Mouse (Mus musculus): ENCODE measurements around the gene 0610010K14Rik. TPM values are rescaled to one million over a fixed set of nuclear protein-coding genes. Genes with fewer than 3 reads are reported as not detected.

0610010K14Rik gene
- polyA plus RNA-seq, 1 experiment from 2014 or later, result 244 TPM

DNA sequence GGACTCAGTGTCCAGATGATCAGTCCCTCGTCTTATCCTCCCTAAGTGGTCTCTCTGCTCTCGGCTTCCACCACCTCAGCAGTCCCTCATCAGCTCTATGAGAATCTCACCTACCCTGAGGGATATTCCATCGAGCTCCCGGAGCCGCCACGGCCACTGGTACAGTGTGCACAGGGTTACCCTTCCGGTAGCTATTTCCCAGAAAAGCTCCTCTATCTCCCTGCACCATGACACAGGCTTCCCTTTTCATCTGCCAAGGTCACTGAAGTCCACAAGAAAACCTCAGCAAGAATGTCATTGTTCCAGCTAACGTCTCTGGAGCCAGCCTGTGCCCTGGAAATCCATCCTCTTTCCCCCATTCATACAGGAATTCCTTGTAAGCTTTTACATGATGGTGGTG is 14.1 kb upstream of the 0610010K14Rik start:
- Histone ChIP-seq H3K4me3 (no peak overlapping the region), H3K27me3 (ENCODE audit: low read depth, poor library complexity, severe bottlenecking) (peaks cover 65% of the 10 kb centered on the region), H3K9me3 (replicated peaks) (no peaks in the 10 kb centered on the region), H3K4me1 (peaks cover 18% of the 10 kb centered on the region), H3K27ac (replicated peaks) (no peak overlapping the region), H3K36me3 (no peaks in the 10 kb centered on the region)
- no peak for DNase-seq (ENCODE audit: low spot score)
- WGBS, result 89% methylated on average over 8 of the region's 8 CpGs

DNA sequence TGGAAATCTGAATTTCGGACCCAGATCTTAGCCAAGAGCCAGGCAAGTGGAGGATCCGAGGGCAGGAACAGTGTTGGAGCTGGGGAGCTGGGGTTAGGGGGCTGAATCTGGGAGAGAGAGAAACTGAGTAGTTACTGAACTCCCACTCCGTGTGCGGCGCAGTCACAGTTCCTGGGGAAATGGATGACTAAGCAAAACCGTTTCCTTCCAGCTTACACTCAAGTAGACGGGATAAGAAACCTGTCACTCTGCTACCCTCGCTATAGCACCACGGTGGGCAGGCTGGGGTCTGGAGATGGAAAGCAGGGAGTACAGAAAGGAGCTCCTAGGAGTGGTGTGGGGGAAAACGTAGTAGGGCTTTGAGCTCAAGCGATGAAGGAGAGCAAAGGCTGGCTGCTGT is 12.4 kb upstream of the 0610010K14Rik start:
- WGBS, result 77% methylated on average over 11 of the region's 11 CpGs
- Histone ChIP-seq H3K27me3 (ENCODE audit: low read depth, poor library complexity, severe bottlenecking) (peaks cover 56% of the 10 kb centered on the region), H3K27ac (replicated peaks) (no peak overlapping the region)

DNA sequence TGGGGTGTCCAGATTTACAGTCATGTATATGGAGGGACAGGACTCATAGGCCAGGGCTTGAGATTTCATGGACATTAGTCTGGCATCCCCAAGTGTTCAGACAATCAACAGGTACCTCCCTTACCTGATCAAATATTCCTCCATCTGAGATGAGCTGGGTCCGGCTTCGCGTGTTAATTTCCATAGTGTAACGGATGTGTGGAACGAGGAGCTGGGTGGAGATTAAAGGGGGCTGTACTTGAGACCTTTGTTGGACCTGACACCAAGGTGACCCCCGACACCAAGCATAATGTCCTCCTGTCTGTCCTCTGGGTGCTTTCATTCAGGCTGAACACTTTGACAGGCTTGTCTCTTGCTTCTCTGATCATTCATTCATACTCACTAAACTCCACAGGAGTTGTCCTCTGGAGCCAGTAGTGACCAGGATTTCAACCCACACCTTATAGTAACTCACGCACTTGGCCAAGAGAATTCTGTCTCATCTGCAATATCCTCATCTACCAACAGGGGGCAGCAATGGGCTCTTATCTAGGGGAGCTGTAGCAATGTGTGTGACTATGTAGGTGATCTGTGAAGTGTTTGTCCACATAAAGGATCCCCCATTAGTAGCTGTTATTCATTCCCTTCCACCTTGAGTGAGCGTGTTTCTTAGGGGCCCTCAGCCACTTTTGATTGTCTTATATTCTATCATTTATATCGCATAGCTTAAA is 9.6 kb upstream of the 0610010K14Rik start:
- H3K27me3 ChIP-seq (ENCODE audit: low read depth, poor library complexity, severe bottlenecking), result peaks cover 28% of the 10 kb centered on the region
- 51% methylated on average over 9 of the region's 9 CpGs for WGBS
- no peaks in the 10 kb centered on the region for H3K9me3 ChIP-seq (replicated peaks)
- no peaks in the 10 kb centered on the region for H3K4me1 ChIP-seq
- H3K36me3 ChIP-seq, result no peaks in the 10 kb centered on the region
- no peak overlapping the region for H3K27ac ChIP-seq (replicated peaks)
- H3K4me3 ChIP-seq, result no peak overlapping the region
- DNase-seq (ENCODE audit: low spot score), result peak; percentile 49

More for the DNA sequence above, 12.4 kb upstream of the 0610010K14Rik start:
- H3K36me3 ChIP-seq, result no peaks in the 10 kb centered on the region
- DNase-seq (ENCODE audit: low spot score), result no peak
- no peak overlapping the region for H3K4me3 ChIP-seq
- peaks cover 14% of the 10 kb centered on the region for H3K4me1 ChIP-seq
- no peaks in the 10 kb centered on the region for H3K9me3 ChIP-seq (replicated peaks)

DNA sequence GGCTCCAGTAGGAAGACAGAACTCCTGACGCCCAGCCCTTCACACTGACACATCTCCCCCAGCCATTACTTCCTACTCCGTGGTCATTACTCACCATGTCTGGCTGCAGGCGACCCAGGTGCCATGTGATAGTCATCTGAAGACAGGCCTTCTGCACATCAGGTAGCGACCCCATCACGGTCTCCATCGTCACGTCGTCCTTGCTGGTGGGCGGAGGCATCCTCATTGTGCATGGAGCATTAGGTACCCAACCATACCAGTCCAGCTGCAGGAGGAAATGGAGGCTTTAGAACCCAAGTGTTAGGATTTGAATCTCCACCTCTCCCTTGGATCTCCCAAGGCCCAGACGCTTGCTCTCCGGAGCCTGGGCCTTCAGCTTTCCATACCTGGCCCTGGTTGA is 4.9 kb upstream of the 0610010K14Rik start:
- Histone ChIP-seq H3K36me3 (no peaks in the 10 kb centered on the region), H3K9me3 (replicated peaks) (no peaks in the 10 kb centered on the region), H3K27me3 (ENCODE audit: low read depth, poor library complexity, severe bottlenecking) (peaks cover 9% of the 10 kb centered on the region; the same call in 1 of the 2 replicates), H3K27ac (replicated peaks) (no peak overlapping the region), H3K4me1 (peaks cover 22% of the 10 kb centered on the region), H3K4me3 (no peak overlapping the region)
- no peak for DNase-seq (ENCODE audit: low spot score)
- WGBS, result 76% methylated on average over 11 of the region's 11 CpGs

DNA sequence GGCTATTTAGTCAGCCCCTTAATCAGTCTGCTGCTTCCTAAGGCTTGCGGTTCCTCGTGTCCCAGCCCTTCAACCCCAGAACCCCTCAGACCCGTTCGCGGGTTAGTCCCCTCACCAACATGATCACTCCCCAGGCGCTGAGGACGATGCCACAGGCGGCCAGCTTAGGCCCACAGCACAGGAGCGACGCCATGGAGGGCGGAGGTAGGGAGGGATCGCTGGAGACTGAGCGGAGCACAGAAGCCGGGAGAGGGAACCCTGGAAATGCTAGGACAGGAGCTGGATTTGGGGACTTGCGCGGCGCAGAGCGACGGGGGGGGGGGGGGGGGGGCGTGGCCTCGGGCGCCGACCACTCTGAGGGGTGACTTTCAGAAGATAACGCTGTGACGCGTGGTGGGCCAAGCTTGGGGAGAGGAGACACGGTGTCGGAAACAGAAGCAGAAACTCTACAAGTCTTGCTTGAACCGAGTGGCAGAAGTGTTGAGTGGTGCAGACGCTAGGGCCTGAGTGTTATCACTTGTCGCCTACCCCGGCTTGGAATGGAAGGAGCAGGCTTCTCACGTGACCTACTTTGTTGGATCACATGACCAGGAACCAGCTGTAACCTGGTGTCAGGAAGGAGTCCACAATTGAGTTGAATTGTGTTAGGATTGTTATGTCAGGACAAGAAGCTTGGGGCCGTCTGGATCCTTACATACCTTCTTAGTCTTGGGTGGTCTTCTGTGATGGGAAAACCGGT is 2.0 kb upstream of the 0610010K14Rik start, which contains the start of the genes Gm21988 and Rnasek:
Gene Gm21988, minus strand, starts transcription at position 290 of the 739 bp plus-strand sequence.
Gene Rnasek, minus strand, starts transcription at position 302 of the 739 bp plus-strand sequence.
- H3K9me3 ChIP-seq (replicated peaks), result no peaks in the 10 kb centered on the region
- H3K27me3 ChIP-seq (ENCODE audit: low read depth, poor library complexity, severe bottlenecking), result no peaks in the 10 kb centered on the region
- WGBS, result under 1% methylated on average over 33 of the region's 35 CpGs
- peaks cover 46% of the 10 kb centered on the region for H3K4me1 ChIP-seq
- DNase-seq (ENCODE audit: low spot score), result peak; percentile 86
- H3K27ac ChIP-seq (replicated peaks), result peak within 1 kb of the TSS; percentile 95
- peaks cover 16% of the 10 kb centered on the region for H3K36me3 ChIP-seq
- peak within 1 kb of the TSS; percentile 93 for H3K4me3 ChIP-seq

DNA sequence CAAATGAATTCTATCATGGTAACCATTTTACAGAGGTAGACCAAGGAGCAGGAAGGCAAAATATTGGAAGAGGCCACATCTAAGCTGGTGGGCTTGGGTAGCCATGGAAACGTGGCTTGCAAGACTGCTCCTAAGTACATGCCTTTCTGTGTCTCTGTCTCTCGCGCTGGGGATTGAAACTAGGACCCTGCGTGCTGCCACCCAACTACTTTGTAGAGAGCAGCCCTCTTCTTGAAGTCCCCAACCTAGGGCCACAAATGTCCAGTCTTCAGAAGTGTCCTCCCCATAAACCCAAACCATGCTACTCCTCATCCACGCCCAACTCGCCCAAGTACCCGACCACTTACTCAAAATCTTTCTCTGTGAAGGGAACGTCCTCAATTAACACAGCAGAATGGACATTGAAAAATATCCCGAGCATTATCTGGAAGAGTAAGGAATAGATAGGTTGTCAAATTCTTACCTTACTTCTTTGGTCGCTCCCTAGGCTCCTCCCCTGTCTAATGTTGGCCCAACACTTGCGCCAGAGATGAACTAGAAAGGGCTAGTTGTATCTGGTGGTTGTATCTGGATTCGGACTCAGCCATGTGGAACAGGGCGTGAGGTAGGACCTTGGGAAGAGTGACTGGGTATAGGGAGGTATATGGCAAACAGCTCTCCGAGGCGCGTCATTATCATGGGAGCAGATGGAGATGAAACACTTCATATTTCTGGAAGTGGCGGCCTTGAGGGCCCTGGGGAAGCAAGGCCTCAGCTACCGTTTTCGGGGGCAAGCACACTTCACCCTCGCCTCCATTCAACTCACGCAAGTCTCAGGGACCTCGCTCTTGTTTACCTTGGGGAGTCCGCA is 1.1 kb upstream of the 0610010K14Rik start:
- 13% methylated on average over 23 of the region's 23 CpGs for WGBS
- H3K36me3 ChIP-seq, result peaks cover 25% of the 10 kb centered on the region
- peaks cover 50% of the 10 kb centered on the region for H3K4me1 ChIP-seq
- no peak for DNase-seq (ENCODE audit: low spot score)
- peak overlapping the region; percentile 95 for H3K27ac ChIP-seq (replicated peaks)
- no peaks in the 10 kb centered on the region for H3K27me3 ChIP-seq (ENCODE audit: low read depth, poor library complexity, severe bottlenecking)
- H3K9me3 ChIP-seq (replicated peaks), result no peaks in the 10 kb centered on the region
- peak overlapping the region; percentile 93 for H3K4me3 ChIP-seq

DNA sequence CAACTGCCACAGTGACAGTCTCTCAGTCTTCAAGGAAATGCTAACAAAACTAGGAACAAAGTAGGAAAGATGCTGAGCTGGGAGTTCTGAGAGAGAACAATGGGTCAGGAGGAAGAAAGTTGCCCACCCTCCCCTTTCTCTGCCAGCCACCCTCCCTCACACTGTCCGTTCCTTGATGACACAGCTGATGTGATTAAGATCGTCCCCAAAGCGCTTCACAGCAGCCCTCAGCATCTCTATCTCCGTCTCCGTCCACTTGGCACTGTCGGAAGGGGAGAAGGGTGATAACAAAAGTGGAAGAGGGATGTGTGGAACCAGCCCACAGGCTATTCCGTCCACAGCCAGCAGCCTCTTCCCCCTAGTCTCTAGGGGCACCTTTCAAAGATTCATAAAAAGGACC is 997 bp downstream of the 0610010K14Rik start:
- Histone ChIP-seq H3K27me3 (ENCODE audit: low read depth, poor library complexity, severe bottlenecking) (peaks cover 5% of the 10 kb centered on the region; the same call in 1 of the 2 replicates), H3K9me3 (replicated peaks) (no peaks in the 10 kb centered on the region), H3K4me1 (peaks cover 69% of the 10 kb centered on the region), H3K4me3 (peak overlapping the region; percentile 93), H3K36me3 (peaks cover 25% of the 10 kb centered on the region), H3K27ac (replicated peaks) (peak overlapping the region; percentile 95)
- 52% methylated on average over 7 of the region's 7 CpGs for WGBS
- DNase-seq (ENCODE audit: low spot score), result no peak

DNA sequence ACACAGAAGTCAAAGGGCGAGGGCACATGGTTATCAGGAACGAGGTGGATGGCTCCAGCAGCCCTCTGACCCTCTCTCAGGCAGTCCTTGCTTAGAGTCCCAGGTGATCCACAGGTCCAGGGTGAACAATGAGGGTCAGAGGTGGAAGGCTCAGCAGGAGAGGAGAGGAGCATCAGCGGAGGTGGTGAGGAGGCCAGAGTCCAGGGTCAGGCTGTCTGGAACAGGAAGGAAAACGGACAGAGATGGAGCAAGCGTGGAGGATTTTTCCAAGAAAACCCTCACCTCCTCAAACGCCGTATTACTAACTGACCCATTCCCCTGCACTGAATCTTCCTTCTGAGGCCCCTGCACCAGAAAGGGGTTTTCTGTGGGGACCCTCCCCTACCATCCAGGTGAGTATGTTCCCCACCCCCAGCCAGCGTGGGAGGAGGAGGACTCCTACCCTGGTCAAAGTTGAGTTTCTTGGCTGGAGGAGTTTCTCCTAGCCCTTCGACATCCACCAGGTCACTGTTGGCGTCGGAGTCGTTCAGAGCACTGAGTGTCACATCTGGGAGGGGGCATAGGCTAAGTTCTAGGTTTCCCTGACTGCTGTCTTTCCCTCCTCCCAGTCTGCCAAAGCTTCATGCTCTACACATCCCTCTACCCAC is 2.3 kb downstream of the 0610010K14Rik start:
- H3K4me3 ChIP-seq, result peak overlapping the region; percentile 14; the same call in 1 of the 2 replicates
- peaks cover 19% of the 10 kb centered on the region for H3K27me3 ChIP-seq (ENCODE audit: low read depth, poor library complexity, severe bottlenecking)
- DNase-seq (ENCODE audit: low spot score), result no peak
- H3K9me3 ChIP-seq (replicated peaks), result no peaks in the 10 kb centered on the region
- no peak overlapping the region for H3K27ac ChIP-seq (replicated peaks)
- WGBS, result 92% methylated on average over 12 of the region's 12 CpGs
- peaks cover 25% of the 10 kb centered on the region for H3K36me3 ChIP-seq
- H3K4me1 ChIP-seq, result peaks cover 69% of the 10 kb centered on the region

DNA sequence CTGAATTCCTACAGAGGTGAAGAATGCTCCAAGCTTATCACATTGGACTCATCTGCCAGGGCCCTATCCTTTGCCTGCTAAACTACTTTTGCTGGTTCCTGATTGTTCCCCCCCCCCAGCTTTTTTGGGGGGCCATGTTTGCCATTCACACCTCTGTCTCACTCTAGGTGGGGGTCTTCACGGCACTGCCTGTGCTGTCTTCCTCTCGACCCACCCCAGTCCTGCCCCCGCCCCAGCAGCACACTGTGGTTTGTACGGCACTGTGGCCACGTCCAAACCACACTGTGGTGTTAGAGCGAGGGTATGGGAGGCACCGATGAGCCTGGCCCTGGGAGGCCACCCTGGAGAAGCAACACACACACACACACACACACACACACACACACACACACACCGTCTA is 3.2 kb downstream of the 0610010K14Rik start:
- peaks cover 74% of the 10 kb centered on the region for H3K4me1 ChIP-seq
- H3K4me3 ChIP-seq, result no peak overlapping the region
- DNase-seq (ENCODE audit: low spot score), result no peak
- peaks cover 27% of the 10 kb centered on the region for H3K27me3 ChIP-seq (ENCODE audit: low read depth, poor library complexity, severe bottlenecking)
- H3K9me3 ChIP-seq (replicated peaks), result no peaks in the 10 kb centered on the region
- H3K36me3 ChIP-seq, result peaks cover 25% of the 10 kb centered on the region
- H3K27ac ChIP-seq (replicated peaks), result no peak overlapping the region
- 88% methylated on average over 8 of the region's 8 CpGs for WGBS

DNA sequence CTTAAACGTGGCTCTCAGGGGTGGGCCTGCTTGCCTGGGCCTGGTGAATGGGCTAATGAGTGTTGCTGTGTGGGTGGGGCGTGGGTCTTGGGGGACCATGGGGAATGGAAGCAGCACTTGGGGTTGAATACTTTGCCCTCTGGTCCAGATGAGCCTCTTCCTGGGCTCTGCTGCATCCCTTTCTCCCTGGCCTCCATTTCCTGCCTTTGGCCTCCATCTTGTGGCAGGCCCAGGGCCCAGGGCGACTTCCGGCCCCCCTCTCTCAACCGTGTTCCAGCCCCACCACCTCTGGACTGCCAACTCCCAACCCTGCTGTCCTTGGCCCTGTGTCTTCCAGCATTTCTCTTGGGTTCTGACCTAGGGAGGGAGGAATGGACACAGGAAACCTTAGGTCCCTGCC is 3.7 kb downstream of the 0610010K14Rik start:
- 54% methylated on average over 5 of the region's 5 CpGs for WGBS
- H3K36me3 ChIP-seq, result peaks cover 25% of the 10 kb centered on the region
- H3K4me3 ChIP-seq, result no peak overlapping the region
- H3K4me1 ChIP-seq, result peaks cover 74% of the 10 kb centered on the region
- DNase-seq (ENCODE audit: low spot score), result no peak
- no peak overlapping the region for H3K27ac ChIP-seq (replicated peaks)
- H3K27me3 ChIP-seq (ENCODE audit: low read depth, poor library complexity, severe bottlenecking), result peaks cover 32% of the 10 kb centered on the region
- H3K9me3 ChIP-seq (replicated peaks), result no peaks in the 10 kb centered on the region

DNA sequence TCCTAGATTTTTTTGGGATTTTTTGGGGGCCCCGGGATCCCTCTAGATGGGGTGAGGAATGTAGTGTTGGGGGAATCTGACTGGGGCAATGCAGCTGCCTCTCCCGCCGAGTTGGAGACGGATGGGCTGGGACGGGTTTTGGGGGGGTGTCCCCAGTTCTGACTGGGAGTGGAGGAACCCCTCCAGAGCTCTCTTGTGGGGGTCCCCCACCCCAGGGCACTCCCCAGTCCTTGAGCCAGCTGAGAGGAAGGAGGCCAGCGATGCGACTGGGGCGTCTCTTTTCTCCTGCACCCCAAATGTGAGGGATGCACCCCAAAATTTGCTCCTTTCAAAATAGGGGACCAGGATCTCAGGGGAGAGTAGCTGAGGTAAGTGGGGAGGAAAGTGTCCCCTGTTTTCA is 4.7 kb downstream of the 0610010K14Rik start:
- Histone ChIP-seq H3K4me1 (peaks cover 74% of the 10 kb centered on the region), H3K27ac (replicated peaks) (peak overlapping the region; percentile 87), H3K36me3 (peaks cover 25% of the 10 kb centered on the region), H3K9me3 (replicated peaks) (no peaks in the 10 kb centered on the region), H3K4me3 (peak overlapping the region; percentile 54), H3K27me3 (ENCODE audit: low read depth, poor library complexity, severe bottlenecking) (peaks cover 42% of the 10 kb centered on the region)
- DNase-seq (ENCODE audit: low spot score), result no peak
- WGBS, result 41% methylated on average over 8 of the region's 8 CpGs

DNA sequence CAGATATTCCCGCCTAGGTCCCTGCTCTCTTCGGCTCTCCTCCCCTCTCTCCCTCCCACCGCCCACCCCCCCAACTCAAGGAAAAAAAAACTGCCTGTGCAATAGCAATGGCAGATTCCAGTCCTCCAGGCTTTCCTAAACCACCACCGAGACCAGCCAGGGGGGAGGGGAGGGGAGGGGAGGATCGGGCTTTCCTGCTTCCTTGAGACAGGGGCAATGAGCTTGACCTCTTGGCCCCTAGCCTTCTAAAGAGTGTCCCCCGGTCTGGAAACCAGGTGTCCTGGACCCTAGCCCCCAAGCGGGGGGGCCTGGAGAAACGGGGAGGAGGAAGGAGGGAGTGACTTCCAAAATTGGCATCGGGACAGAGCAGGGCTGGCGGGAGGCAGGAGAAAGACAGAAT is 5.2 kb downstream of the 0610010K14Rik start:
- Histone ChIP-seq H3K4me3 (peak overlapping the region; percentile 54), H3K4me1 (peaks cover 74% of the 10 kb centered on the region), H3K36me3 (peaks cover 25% of the 10 kb centered on the region), H3K27ac (replicated peaks) (peak overlapping the region; percentile 87), H3K27me3 (ENCODE audit: low read depth, poor library complexity, severe bottlenecking) (peaks cover 47% of the 10 kb centered on the region), H3K9me3 (replicated peaks) (no peaks in the 10 kb centered on the region)
- DNase-seq (ENCODE audit: low spot score), result peak; percentile 70
- WGBS, result 9% methylated on average over 10 of the region's 10 CpGs

Data from midbrain, embryonic 10.5 days (tissue).